Mouse (Mus musculus) gastrocnemius, postnatal 14 days (tissue): ENCODE measurements around the gene Sema5b. TPM values are rescaled to one million over a fixed set of nuclear protein-coding genes. Genes with fewer than 3 reads are reported as not detected.

ENCODE experiments used
- DNase-seq: peaks from one replicate; pipeline ENCODE4 v3.0.0; 2021; ENCODE audit warnings: mixed read lengths
- intact Hi-C: fragments of 180-260 bp; cut with DNase I; formaldehyde crosslinking; loops from one replicate; pipeline ENCODE4 v1.15.1; 2025; ENCODE audit warnings: low total_unique reads
- total RNA-seq, 2 experiments: library from RNA; stranded (reverse); gene quantifications; 2 replicates each; pipeline ENCODE4 v1.2.3; 2021

Sema5b gene
- total RNA-seq, 2 experiments from 2014 or later, result 1.1 to 2.1 TPM

DNA sequence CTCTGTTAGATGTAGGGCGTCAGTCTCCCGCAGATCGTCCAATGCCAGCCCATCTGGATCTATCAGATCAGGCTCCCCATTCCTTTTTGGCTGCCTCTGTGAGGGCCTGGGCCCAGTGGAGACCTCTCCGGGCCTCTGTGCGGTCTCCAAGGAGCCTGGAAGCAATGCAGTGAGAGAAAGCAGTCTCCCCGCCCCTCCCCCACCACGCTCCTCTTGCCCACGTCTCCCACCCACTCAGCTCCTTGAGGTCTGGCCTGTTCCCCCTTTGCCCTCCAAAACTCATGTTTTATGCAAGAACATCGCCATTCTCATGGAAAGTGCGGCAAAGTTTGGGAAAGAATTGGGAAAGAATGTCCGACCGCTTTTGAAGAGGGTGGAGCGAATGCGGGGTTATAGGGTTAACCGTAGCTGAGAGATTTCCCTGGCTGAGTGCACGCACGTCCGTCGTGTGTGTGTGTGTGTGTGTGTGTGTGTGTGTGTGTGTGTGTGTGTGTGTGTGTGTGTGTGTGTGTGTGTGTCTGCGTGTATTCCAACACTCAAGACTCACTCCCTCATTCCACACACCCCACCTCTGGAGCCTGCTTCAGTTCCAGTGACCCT lies 47.0 kb downstream of the Sema5b start:
- intact Hi-C loops, result no loop called here
- DNase-seq, result no peak

- no peak for DNase-seq
- intact Hi-C loops, result no loop called here
Observed at GRCm38 (mm10) chr16:35588731-35589151, 47.8 kb downstream of the Sema5b start.

DNA sequence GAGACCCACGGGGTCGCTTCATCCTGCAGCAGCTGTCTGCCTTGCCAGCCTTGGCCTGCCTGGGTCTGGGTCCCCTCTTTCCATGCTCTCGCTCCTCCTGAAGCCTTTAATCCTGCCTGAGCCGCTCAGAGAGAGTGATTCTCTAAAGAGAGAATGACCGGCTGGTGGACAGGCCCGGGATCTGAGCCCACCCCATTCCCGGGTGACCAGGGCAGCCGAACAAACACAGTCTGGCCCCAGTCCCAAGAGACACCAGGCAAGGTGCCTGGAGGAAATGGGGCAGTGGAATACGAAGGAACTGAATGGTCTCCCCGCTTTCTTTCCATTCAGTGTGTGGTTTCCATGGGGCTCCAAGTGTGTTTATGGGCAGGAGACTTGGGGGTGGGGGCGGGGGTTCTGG lies 50.8 kb downstream of the Sema5b start:
- intact Hi-C loops, result no loop called here
- no peak for DNase-seq

DNA sequence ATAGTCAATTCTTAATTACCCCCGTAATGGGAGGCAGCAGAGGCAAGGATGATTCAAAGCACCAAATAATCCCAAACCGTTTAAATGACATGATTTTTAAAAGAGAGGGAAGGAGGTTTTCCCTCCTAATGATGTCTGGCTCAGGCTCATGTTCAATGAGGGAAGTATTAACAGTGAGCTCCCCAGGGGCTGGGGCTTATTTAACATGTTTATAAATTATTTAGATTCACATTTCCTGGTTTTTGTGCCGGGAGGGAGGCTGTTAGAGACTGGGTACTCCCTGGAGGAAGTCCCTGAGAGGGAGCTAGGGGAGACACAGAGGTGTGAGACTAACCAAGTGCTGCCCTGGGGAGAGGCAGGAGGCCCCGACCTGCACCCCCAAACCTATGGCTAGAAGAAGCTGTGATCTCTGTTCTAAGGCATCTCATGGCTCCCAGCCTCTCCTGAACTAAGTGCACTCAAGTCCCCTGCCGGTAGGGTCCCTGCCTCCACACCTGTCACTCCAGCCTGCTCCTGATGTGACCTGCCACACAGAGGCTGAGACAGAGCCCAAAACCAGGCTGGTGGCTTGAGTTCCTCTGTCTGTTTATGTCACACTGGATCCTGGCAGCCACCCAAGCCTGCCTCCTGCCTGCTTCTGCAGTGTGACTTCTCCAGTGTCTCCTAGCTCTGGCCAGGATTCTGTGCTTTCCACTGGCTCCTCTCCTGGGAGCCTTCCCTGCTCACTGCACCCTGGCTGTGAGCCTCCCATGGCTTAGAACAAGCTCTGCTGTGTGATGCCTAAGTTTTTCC lies 51.5 kb downstream of the Sema5b start:
- DNase-seq, result peak; percentile 68
- intact Hi-C loops, result no loop called here

DNA sequence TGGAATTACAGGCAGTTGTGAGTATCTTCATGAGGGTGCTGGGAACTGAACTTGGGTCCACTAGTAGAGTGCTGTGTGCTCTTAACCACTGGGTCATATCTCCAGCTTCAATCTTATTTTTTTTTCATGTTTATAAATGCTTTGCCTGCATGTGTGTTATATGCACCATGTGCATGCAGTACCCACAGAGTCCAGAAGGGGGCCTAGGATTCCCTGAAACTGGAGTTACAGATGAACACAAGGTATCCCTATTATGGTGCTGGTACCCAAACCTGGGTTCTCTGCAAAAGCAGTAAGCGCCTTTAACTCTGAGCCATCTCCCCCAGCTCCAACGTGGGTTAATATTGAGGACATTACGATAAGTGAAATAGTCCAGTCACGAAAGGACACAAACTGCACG lies 52.5 kb downstream of the Sema5b start:
- intact Hi-C loops, result no loop called here
- DNase-seq, result no peak

DNA sequence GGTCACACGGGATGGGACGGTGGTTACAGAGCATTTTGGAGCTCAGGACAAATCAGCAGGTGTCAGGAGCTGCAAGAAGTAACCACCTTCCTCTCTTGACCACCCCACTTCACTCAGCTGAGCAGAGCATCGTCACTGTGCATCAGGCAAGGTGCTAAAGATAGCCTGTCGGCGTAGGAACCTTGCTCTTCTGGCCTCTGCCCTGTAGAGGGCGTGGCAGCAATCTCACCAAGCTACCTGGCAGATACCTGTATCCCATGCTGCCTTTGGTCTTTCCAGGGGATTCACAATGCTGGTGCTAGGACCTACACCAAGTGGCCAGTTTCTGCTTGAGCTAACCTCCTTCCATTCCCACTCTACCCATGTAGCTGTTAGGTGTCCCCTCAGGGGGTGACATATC lies 55.3 kb downstream of the Sema5b start:
- intact Hi-C loops, result no loop called here
- DNase-seq, result no peak

DNA sequence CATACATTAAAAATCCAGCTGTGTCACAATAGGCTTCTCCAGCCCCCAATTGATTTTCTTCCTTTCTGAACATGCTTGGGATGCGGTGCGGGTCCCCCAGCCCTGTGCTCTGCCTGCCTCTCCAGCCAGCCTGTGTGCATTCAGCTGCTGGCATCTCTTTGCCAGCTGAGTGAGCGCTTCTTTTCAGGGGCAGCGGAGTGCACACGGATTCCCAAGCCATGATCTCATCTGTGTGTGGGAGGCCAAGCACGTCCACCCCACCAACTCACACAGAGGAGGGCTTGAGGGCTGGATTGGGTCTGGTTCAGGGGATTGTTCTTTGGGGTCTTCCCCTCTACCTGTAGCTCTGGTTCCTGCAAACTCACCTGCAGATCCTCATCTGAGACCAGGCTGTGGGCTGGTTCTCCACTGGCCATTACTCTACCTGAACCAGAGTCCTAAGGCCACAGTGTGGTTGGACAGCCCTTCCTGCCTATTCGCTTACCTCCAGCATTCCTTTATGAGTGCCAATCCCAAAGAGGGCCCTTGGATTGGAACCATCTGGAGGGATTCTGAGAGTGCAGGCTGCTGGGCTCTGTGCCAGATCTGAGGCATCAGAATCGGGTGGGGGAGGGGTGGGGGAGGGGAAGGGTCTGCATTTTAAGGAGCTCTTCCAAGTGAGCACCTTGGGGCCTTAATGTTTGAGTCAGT lies 55.9 kb downstream of the Sema5b start:
- no peak for DNase-seq
- intact Hi-C loops, result no loop called here

DNA sequence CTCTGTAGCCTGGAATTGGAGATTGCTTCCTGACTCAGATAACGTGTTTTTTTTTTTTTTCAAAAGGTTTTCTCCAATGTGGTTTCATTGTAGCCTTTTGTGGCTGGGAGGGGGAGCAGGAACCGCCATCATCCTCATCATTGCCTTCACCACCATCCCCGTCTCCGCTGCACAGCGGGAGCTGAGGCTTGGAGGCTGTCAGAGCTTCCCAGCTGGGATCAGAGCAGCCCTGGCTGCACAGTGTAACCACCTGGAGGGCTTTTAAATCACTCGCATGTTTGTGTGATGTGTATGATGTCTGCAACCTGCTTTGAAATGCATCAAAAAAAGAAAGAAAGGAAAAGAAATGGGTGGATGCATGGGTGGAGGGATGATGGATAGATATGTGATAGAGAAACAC lies 57.0 kb downstream of the Sema5b start:
- intact Hi-C loops, result no loop called here
- DNase-seq, result no peak

DNA sequence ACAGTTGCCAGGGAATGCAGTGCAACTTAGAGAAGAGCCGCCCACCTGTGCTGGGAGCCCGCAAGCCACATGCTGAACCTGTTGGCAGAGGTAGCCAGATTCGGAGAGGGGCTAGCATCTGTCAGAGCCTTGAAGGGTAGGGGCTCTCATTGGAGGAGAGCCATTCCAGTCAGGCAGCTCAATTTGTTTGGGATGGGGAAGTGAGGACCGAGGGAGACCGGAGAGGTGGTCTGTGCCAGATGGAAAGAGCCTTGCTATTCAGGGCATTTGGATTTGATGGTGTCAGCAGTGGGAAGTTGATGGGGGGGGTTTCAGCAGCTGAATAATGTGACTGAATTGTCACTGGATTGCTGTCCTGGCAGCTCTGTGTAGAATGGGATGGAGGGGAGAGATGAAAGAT lies 57.9 kb downstream of the Sema5b start:
- DNase-seq, result no peak
- intact Hi-C loops, result no loop called here

- no peak for DNase-seq
- intact Hi-C loops, result no loop called here
Observed at GRCm38 (mm10) chr16:35600282-35600681, 59.3 kb downstream of the Sema5b start.

DNA sequence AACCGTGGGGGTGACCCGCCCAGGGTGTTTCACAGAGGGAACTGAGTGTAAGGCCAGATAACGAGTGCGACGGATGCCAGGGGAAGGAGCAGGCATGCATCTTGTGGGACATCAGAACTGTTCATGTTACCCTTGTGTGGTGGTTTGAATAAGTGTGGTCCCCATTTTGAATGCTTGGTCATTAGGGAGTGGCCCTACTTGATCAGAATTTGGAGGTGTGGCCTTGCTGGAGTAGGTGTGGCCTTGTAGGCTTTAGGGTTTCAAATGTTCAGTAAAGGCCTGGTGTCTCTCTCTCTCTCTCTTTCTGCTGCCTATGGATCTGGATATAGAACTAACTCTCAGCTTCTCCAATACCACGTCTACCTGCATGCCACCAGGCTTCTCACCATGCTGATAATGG lies 60.5 kb downstream of the Sema5b start:
- intact Hi-C loops, result no loop called here
- DNase-seq, result no peak

- intact Hi-C loops, result no loop called here
- DNase-seq, result no peak
Observed at GRCm38 (mm10) chr16:35602529-35602928, 61.6 kb downstream of the Sema5b start.

GRCm38 (mm10) chr16:35603729-35604522 lies 63.0 kb downstream of the Sema5b start:
- peak; percentile 49 for DNase-seq
- intact Hi-C loops, result no loop called here

- DNase-seq, result no peak
- intact Hi-C loops, result no loop called here
Observed at GRCm38 (mm10) chr16:35607250-35607649, 66.3 kb downstream of the Sema5b start.

GRCm38 (mm10) chr16:35608244-35608643 lies 67.3 kb downstream of the Sema5b start:
- no peak for DNase-seq
- intact Hi-C loops, result no loop called here

DNA sequence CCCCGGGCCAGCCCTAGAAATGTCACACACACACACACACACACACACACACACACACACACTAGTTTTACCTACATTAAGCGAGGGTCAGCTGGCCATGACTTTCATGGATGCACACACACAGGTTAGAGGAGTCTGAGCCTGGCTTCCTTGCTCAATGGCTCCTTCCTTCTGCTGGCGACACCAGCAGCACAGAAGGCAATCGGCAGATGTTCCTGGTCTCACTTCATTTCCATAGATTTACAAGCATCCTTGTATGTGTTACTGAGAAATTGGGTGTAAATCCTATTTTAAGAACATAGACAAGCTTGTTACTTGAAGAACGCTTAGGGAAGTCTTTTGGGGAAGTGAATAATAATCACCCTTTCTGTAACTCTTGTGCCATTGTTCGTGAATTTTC lies 68.6 kb downstream of the Sema5b start:
- no peak for DNase-seq
- intact Hi-C loops, result no loop called here

- DNase-seq, result peak; percentile 42
- intact Hi-C loops, result no loop called here
Observed at GRCm38 (mm10) chr16:35613851-35614804, 73.2 kb downstream of the Sema5b start.

GRCm38 (mm10) chr16:35617732-35618131 lies 76.8 kb downstream of the Sema5b start:
- intact Hi-C loops, result no loop called here
- no peak for DNase-seq

DNA sequence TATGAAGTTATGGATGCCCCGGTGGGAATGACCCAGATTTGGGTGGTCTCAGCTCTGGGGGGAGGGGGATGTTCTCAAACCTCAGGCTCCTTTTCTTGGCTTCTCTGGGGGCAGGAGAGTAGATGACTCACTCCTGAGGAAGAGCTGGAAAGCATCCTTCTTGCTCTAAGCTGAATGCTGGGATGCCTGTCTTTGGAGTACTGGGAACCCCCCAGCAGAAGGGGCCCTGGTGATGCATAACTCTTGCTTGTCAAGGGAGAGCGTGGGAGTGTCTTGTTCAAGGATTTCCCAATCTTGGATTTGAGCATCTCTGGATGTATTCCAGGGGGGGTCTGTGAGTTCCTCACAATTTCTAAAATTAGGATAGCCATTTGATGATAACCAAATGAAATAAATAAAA lies 82.1 kb downstream of the Sema5b start:
- intact Hi-C loops, result loop anchor here (10.0 kb wide), 1 partner anchor 198 kb away; no protein-coding TSS in a partner anchor
- no peak for DNase-seq
